Mouse (Mus musculus) stomach, embryonic 16.5 days (tissue): ENCODE data around the gene Magea6. TPM values are rescaled to one million over a fixed set of nuclear protein-coding genes. Genes with fewer than 3 reads are reported as not detected.
"Not testable (repeated sequence)": the region's sequence is repeated elsewhere in the genome, so short reads cannot be mapped to it uniquely, and the experiment has no call there.

ENCODE experiments used
- ATAC-seq: fragments of 200-750 bp; cut with Nextera tagmentation; 2 replicates; pipeline ENCODE4 v1.8.0; 2017; ENCODE audit warnings: moderate number of reproducible peaks, moderate TSS enrichment; ENCODE audit not compliant: insufficient read depth, low FRiP score
- H3K27ac ChIP-seq: fragments of 300-500 bp; sonication (generic); 2 replicates; pipeline ENCODE4 v1.5.1; 2014; ENCODE audit warnings: low read length
- H3K27me3 ChIP-seq: fragments of 300-500 bp; sonication (generic); 2 replicates; pipeline ENCODE4 v1.6.1; 2014; ENCODE audit warnings: low read length, control low read depth, mixed read lengths; ENCODE audit not compliant: control insufficient read depth, insufficient read depth
- H3K36me3 ChIP-seq: fragments of 300-500 bp; sonication (generic); 2 replicates; pipeline ENCODE4 v1.6.1; 2014; ENCODE audit warnings: low read length; ENCODE audit not compliant: control insufficient read depth, insufficient read depth
- H3K4me1 ChIP-seq: fragments of 300-500 bp; sonication (generic); 2 replicates; pipeline ENCODE4 v1.6.1; 2014; ENCODE audit warnings: low read length, control low read depth, mixed read lengths; ENCODE audit not compliant: control insufficient read depth, insufficient read depth
- H3K4me2 ChIP-seq: fragments of 300-500 bp; sonication (generic); 2 replicates; pipeline ENCODE4 v1.6.1; 2014; ENCODE audit warnings: low read depth, low read length, mixed read lengths
- H3K4me3 ChIP-seq: fragments of 300-500 bp; sonication (generic); replicated peaks from 2 replicates; pipeline ENCODE4 v1.5.1; 2014; ENCODE audit warnings: mild to moderate bottlenecking, low read length
- H3K9ac ChIP-seq: fragments of 300-500 bp; sonication (generic); 2 replicates; pipeline ENCODE4 v1.6.1; 2014; ENCODE audit warnings: low read length
- H3K9me3 ChIP-seq: fragments of 300-500 bp; sonication (generic); replicated peaks from 2 replicates; pipeline ENCODE4 v1.6.1; 2016; ENCODE audit warnings: low read length, control low read depth; ENCODE audit not compliant: control insufficient read depth
- WGBS: fragments of 180-500 bp; shearing (Covaris S2); extraction: QIAGEN DNeasy Blood & Tissue Kit; methylation state at CpG from one replicate; pipeline ENCODE4 v1.1.7; 2014; 5-methylcytosine and 5-hydroxymethylcytosine counted together
- polyA plus RNA-seq: library from polyadenylated mRNA; unstranded; fragments of >200 nt; fragmentation: Nextera tagmentation; extraction: Ambion mirVana; gene quantifications from 2 replicates; pipeline ENCODE4 v1.2.1, GENCODE M21; 2015

The Magea6 gene
- not detected in 2 replicates for polyA plus RNA-seq

- not testable (repeated sequence) for H3K9me3 ChIP-seq, H3K27ac ChIP-seq, H3K4me3 ChIP-seq, H3K4me1 ChIP-seq, H3K36me3 ChIP-seq, H3K27me3 ChIP-seq, H3K9ac ChIP-seq, H3K4me2 ChIP-seq, ATAC-seq
- WGBS = 50% methylated on average over 1 of the region's 1 CpGs
Observed at GRCm38 (mm10) chrX:154935887-154936286, at the start of gene Magea6. TSS of gene Magea6 (minus strand) at chrX:154935987.

DNA sequence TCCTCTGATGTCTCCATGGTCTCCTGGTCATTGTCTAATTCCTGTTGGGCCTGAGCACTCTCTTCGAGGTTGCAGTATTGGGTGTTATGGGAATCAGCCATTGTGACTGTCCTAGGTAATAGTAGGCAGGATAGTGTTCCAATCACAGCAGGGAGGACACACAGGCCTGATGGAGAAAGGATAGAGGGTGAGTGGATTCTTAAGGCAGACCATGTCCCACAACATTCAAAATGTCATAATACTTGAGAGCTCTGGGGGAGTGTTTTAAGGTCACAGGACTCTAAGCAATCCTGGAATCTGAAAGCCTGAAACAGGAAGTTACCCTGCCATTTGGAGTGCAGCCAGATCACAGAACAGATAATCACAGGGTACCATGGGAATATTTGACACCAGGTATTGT lies 13.6 kb upstream of the Magea6 start, which contains the start of gene Magea3:
Gene Magea3 (minus strand): TSS at position 101 of the 400 bp plus-strand sequence.
- H3K4me2 ChIP-seq, H3K27me3 ChIP-seq: not testable (repeated sequence)

GRCm38 (mm10) chrX:154890167-154890566 lies 45.6 kb downstream of the Magea6 start, which contains the start of gene Cldn34b1:
TSS of gene Cldn34b1 (minus strand) at chrX:154890267.
- H3K4me2 ChIP-seq, H3K36me3 ChIP-seq, H3K4me1 ChIP-seq, H3K9ac ChIP-seq, H3K9me3 ChIP-seq, ATAC-seq, H3K27me3 ChIP-seq, H3K4me3 ChIP-seq, H3K27ac ChIP-seq: not testable (repeated sequence)
- WGBS = 83% methylated on average over 3 of the region's 3 CpGs

More for the DNA sequence above, 13.6 kb upstream of the Magea6 start, which contains the start of gene Magea3:
- not testable (repeated sequence) for H3K4me1 ChIP-seq, H3K9ac ChIP-seq, H3K4me3 ChIP-seq, ATAC-seq, H3K9me3 ChIP-seq, H3K36me3 ChIP-seq, H3K27ac ChIP-seq
- 30% methylated on average over 1 of the region's 1 CpGs for WGBS

Other genes with a start within 250 kb of the Magea6 start
- gene Cldn34b1, start 45.7 kb downstream of the Magea6 start, polyA plus RNA-seq = not detected in 2 replicates
- gene Magea3, start 13.5 kb upstream of the Magea6 start, polyA plus RNA-seq = not detected in 2 replicates
- not detected in 2 replicates for gene Magea8, start 59.9 kb upstream of the Magea6 start, polyA plus RNA-seq
- gene Magea5, start 127.2 kb upstream of the Magea6 start, polyA plus RNA-seq = not detected in 2 replicates
- not detected in 2 replicates for gene Magea1, start 153.8 kb upstream of the Magea6 start, polyA plus RNA-seq
- gene Magea2, start 157.7 kb upstream of the Magea6 start, polyA plus RNA-seq = not detected in 2 replicates
- not detected in 2 replicates for gene Cldn34b2, start 192.4 kb upstream of the Magea6 start, polyA plus RNA-seq